Mouse (Mus musculus) ES-E14 (cell line): ENCODE data around the gene E430018J23Rik. TPM values are rescaled to one million over a fixed set of nuclear protein-coding genes. Genes with fewer than 3 reads are reported as not detected.
"Not testable (repeated sequence)": the region's sequence is repeated elsewhere in the genome, so short reads cannot be mapped to it uniquely, and the experiment has no call there.

Source experiments
- DNase-seq: peaks from one replicate; pipeline ENCODE4 v3.0.0-alpha.2; 2013; ENCODE audit warnings: low read depth, low spot score
- H3K27ac ChIP-seq: 2 replicates; pipeline ENCODE4 v1.5.1; 2012; ENCODE audit warnings: low read depth, mild to moderate bottlenecking, low read length, moderate library complexity, mixed read lengths; ENCODE audit not compliant: poor library complexity, insufficient read depth, severe bottlenecking
- H3K36me3 ChIP-seq: 2 replicates; pipeline ENCODE4 v1.6.1; 2012; ENCODE audit warnings: mild to moderate bottlenecking, low read length, moderate library complexity, mixed read lengths; ENCODE audit not compliant: control insufficient read depth, poor library complexity, insufficient read depth, severe bottlenecking
- H3K4me1 ChIP-seq, 2 experiments: fragments of 150-350 bp in 1 of 2; sonication (generic) in 1 of 2; 2 replicates each; pipeline ENCODE4 v1.6.1; 2012; ENCODE audit warnings: low read length in 2 of 2, mild to moderate bottlenecking in 1 of 2, mixed read lengths in 1 of 2; ENCODE audit not compliant: control insufficient read depth in 2 of 2, insufficient read depth in 2 of 2, poor library complexity in 1 of 2
- H3K4me3 ChIP-seq, 2 experiments: fragments of 150-350 bp in 1 of 2; sonication (generic) in 1 of 2; 2 replicates each; pipeline ENCODE4 v1.5.1; 2012; ENCODE audit warnings: low read length in 2 of 2, low read depth in 1 of 2, mild to moderate bottlenecking in 1 of 2, mixed read lengths in 1 of 2; ENCODE audit not compliant: insufficient read depth in 1 of 2, poor library complexity in 1 of 2, severe bottlenecking in 1 of 2
- H3K9ac ChIP-seq: 2 replicates; pipeline ENCODE4 v1.6.1; 2012; ENCODE audit warnings: low read depth, mild to moderate bottlenecking, low read length, mixed read lengths; ENCODE audit not compliant: poor library complexity, insufficient read depth, severe bottlenecking
- H3K9me3 ChIP-seq: fragments of 150-350 bp; sonication (generic); 2 replicates; pipeline ENCODE4 v1.6.1; 2012; ENCODE audit warnings: low read depth, mild to moderate bottlenecking, low read length; ENCODE audit not compliant: control insufficient read depth, insufficient read depth
- CHD2 ChIP-seq: IDR thresholded peaks from 2 replicates; pipeline ENCODE4 v1.6.1; 2014; ENCODE audit warnings: mild to moderate bottlenecking, low read depth, low read length, inconsistent platforms
- HCFC1 ChIP-seq: IDR thresholded peaks from 2 replicates; pipeline ENCODE4 v1.6.1; 2012; ENCODE audit warnings: low read length, inconsistent platforms, borderline replicate concordance; ENCODE audit not compliant: insufficient read depth
- MAFK ChIP-seq: IDR thresholded peaks from 2 replicates; pipeline ENCODE4 v1.6.1; 2014; ENCODE audit warnings: mild to moderate bottlenecking, low read depth, low read length, inconsistent platforms; ENCODE audit not compliant: insufficient read depth
- ZC3H11A ChIP-seq: IDR thresholded peaks from 2 replicates; pipeline ENCODE4 v1.6.1; 2012; ENCODE audit warnings: low read depth, mild to moderate bottlenecking, inconsistent platforms, low read length, borderline replicate concordance
- ZNF384 ChIP-seq: IDR thresholded peaks from 2 replicates; pipeline ENCODE4 v1.6.1; 2012; ENCODE audit warnings: low read depth, low read length, inconsistent platforms
- in situ Hi-C, 2 experiments: fragments of 600-800 bp; cut with MboI; formaldehyde crosslinking; loops; one replicate each; pipeline ENCODE4 v1.15.1; 2025; ENCODE audit warnings: low sequenced_read_pairs in 2 of 2, inconsistent platforms in 1 of 2; ENCODE audit not compliant: unreplicated experiment in 2 of 2
- total RNA-seq: library from RNA; depleted of rRNA; stranded (reverse); fragments of 300-350 nt; gene quantifications from 2 replicates; pipeline ENCODE4 v1.2.3, GENCODE M21; 2012

The E430018J23Rik gene
- total RNA-seq, 1 experiment = 2.5 TPM

- Histone ChIP-seq H3K4me1 (no peaks in the 10 kb centered on the region; a peak in 1 of 4 replicates), H3K9ac (peak within 1 kb of the TSS; percentile 78), H3K27ac (no peak within 1 kb of the TSS), H3K9me3 (no peaks in the 10 kb centered on the region), H3K4me3 (peak within 1 kb of the TSS; percentile 70 to 77), H3K36me3 (peaks cover 9% of the 10 kb centered on the region; the same call in 1 of the 2 replicates)
- peak; percentile 88 for DNase-seq
- in situ Hi-C loops = no loop called here
- TF ChIP-seq HCFC1 = peak; percentile 87
- TF ChIP-seq MAFK = no peak
- TF ChIP-seq ZC3H11A = no peak
- no peak for TF ChIP-seq ZNF384
- no peak for TF ChIP-seq CHD2
These were observed 6.6 kb downstream of the E430018J23Rik start, which contains the start of gene 9130019O22Rik for GRCm38 (mm10) chr7:127386641-127387392. TSS of gene 9130019O22Rik (minus strand) at chr7:127387166.

- peak overlapping the region in 1 of 2 experiments; percentile 46; a peak in 1 of 4 replicates for H3K4me3 ChIP-seq
- H3K9ac ChIP-seq, DNase-seq, in situ Hi-C loops, H3K36me3 ChIP-seq, H3K9me3 ChIP-seq, H3K4me1 ChIP-seq, H3K27ac ChIP-seq: not testable (repeated sequence)
These were observed 7.9 kb downstream of the E430018J23Rik start for GRCm38 (mm10) chr7:127385560-127385959.

- H3K27ac ChIP-seq = no peak overlapping the region
- no peak for DNase-seq
- H3K9me3 ChIP-seq = no peaks in the 10 kb centered on the region
- no peak overlapping the region for H3K4me3 ChIP-seq
- H3K9ac ChIP-seq = no peak overlapping the region
- in situ Hi-C loops = no loop called here
- no peaks in the 10 kb centered on the region for H3K4me1 ChIP-seq
- no peak for TF ChIP-seq HCFC1
- TF ChIP-seq ZC3H11A = no peak
- no peak for TF ChIP-seq ZNF384
- TF ChIP-seq CHD2 = no peak
- no peak for TF ChIP-seq MAFK
- peaks cover 9% of the 10 kb centered on the region; the same call in 1 of the 2 replicates for H3K36me3 ChIP-seq
These were observed 15.0 kb downstream of the E430018J23Rik start for GRCm38 (mm10) chr7:127378310-127378921.

- Histone ChIP-seq H3K4me3 (peak within 1 kb of the TSS; percentile 82 to 91), H3K9ac (peak within 1 kb of the TSS; percentile 93)
- H3K4me1 ChIP-seq, H3K27ac ChIP-seq, in situ Hi-C loops, H3K36me3 ChIP-seq, H3K9me3 ChIP-seq: not testable (repeated sequence)
- peak; percentile 85 for TF ChIP-seq HCFC1
- peak; percentile 91 for DNase-seq
These were observed 17.9 kb downstream of the E430018J23Rik start, which contains the start of gene Zfp747 for GRCm38 (mm10) chr7:127375271-127376245. TSS of gene Zfp747 (minus strand) at chr7:127376050.

GRCm38 (mm10) chr7:127371870-127372269 is 21.6 kb downstream of the E430018J23Rik start:
- H3K9me3 ChIP-seq, H3K9ac ChIP-seq, H3K4me3 ChIP-seq, in situ Hi-C loops, H3K27ac ChIP-seq, H3K4me1 ChIP-seq, DNase-seq, H3K36me3 ChIP-seq: not testable (repeated sequence)
